Comparison of ENCODE assay signal across 33 mouse cellular contexts in genomic region chr17:48325638-48326037, GRCm38 (mm10). TPM values are rescaled to one million over a fixed set of nuclear protein-coding genes. Genes with fewer than 3 reads are reported as not detected.
DNase-seq lines count a peak whose midpoint lies in the region; ATAC-seq and TF ChIP-seq lines count a peak whose summit lies in the region.
"Had no signal": no experiment of that assay in that cellular context is flagged by ENCODE, and none has a peak within 500 bp of the region (broad histone marks: within the 10 kb centered on the region; RNA-seq: fewer than 3 reads in every experiment).

No protein-coding gene starts in this region.

- H3K36me3 ChIP-seq in liver, postnatal 0 days (replicated peaks; ENCODE audit: insufficient read depth, low read length): no peaks in the 10 kb centered on the region
- H3K36me3 ChIP-seq: embryonic facial prominence, embryonic 10.5 days; embryonic facial prominence, embryonic 15.5 days; heart, embryonic 10.5 days; heart, embryonic 15.5 days; hindbrain, embryonic 12.5 days; liver, embryonic 15.5 days; lung, embryonic 15.5 days; midbrain, embryonic 13.5 days; stomach, embryonic 15.5 days had no signal

- peaks cover 12% of the 10 kb centered on the region; the same call in 1 of the 2 replicates for H3K4me1 ChIP-seq in liver, postnatal 0 days (ENCODE audit: insufficient read depth)
- H3K4me1 ChIP-seq: embryonic facial prominence, embryonic 15.5 days; forebrain, embryonic 13.5 days; heart, embryonic 10.5 days; heart, embryonic 15.5 days; hindbrain, embryonic 12.5 days; lung, embryonic 15.5 days; midbrain, embryonic 13.5 days; stomach, embryonic 15.5 days had no signal

- WGBS in liver, postnatal 0 days (ENCODE audit: insufficient replicate concordance): 63% methylated on average over 11 of the region's 11 CpGs

- no peak overlapping the region for H3K4me2 ChIP-seq in liver, postnatal 0 days (ENCODE audit: low read depth, low read length)
- H3K4me2 ChIP-seq: embryonic facial prominence, embryonic 15.5 days; forebrain, embryonic 13.5 days; heart, embryonic 15.5 days; hindbrain, embryonic 12.5 days; liver, embryonic 15.5 days; lung, embryonic 15.5 days; midbrain, embryonic 13.5 days; stomach, embryonic 15.5 days had no signal

- no peak overlapping the region for H3K4me3 ChIP-seq in liver, postnatal 0 days (ENCODE audit: low read depth, low read length)
- H3K4me3 ChIP-seq: embryonic facial prominence, embryonic 10.5 days; embryonic facial prominence, embryonic 15.5 days; forebrain, embryonic 13.5 days; heart, embryonic 10.5 days; heart, embryonic 15.5 days; hindbrain, embryonic 12.5 days; liver, embryonic 15.5 days; lung, embryonic 15.5 days; midbrain, embryonic 13.5 days; stomach, embryonic 15.5 days had no signal

- no peak overlapping the region for H3K9ac ChIP-seq in liver, postnatal 0 days (replicated peaks)
- H3K9ac ChIP-seq: embryonic facial prominence, embryonic 15.5 days; forebrain, embryonic 13.5 days; heart, embryonic 15.5 days; hindbrain, embryonic 12.5 days; liver, embryonic 15.5 days; lung, embryonic 15.5 days; midbrain, embryonic 13.5 days; stomach, embryonic 15.5 days had no signal

- H3K27ac ChIP-seq in liver, postnatal 0 days (ENCODE audit: low read depth): no peak overlapping the region
- H3K27ac ChIP-seq: embryonic facial prominence, embryonic 10.5 days; forebrain, embryonic 13.5 days; heart, embryonic 10.5 days; heart, embryonic 15.5 days; hindbrain, embryonic 12.5 days; hindbrain, postnatal 0 days; kidney, postnatal 0 days; liver, embryonic 15.5 days; lung, embryonic 15.5 days; midbrain, embryonic 13.5 days; stomach, embryonic 15.5 days had no signal

- H3K27me3 ChIP-seq in liver, postnatal 0 days (ENCODE audit: insufficient read depth, low read length): no peaks in the 10 kb centered on the region
- H3K27me3 ChIP-seq: embryonic facial prominence, embryonic 15.5 days; forebrain, embryonic 13.5 days; heart, embryonic 15.5 days; hindbrain, embryonic 12.5 days; liver, embryonic 15.5 days; lung, embryonic 15.5 days; midbrain, embryonic 13.5 days; stomach, embryonic 15.5 days had no signal

- DNase-seq in liver, postnatal 0 days: no peak
- DNase-seq in liver: no peak
- peak; percentile 22 for DNase-seq in NIH3T3 (ENCODE audit: low read depth)
- DNase-seq in brain, adult 2 months (ENCODE audit: low read depth, low spot score): peak; percentile 13
- DNase-seq in cerebellum, adult 9-10 months: no peak
- DNase-seq in thymus, postnatal 4 days: no peak
- DNase-seq: adrenal gland, postnatal 10 days; cerebellum, adult 2 months; cerebellum, postnatal 25 days; gastrocnemius, postnatal 25 days; heart, adult 11 months; heart, postnatal 36 days; kidney, adult 8-10 months; kidney, postnatal 4 days; layer of hippocampus, postnatal 36 days; lung, postnatal 36 days; thymus, postnatal 25 days had no signal

- no peaks in the 10 kb centered on the region for H3K9me3 ChIP-seq in liver, postnatal 0 days (ENCODE audit: low read length)
- H3K9me3 ChIP-seq: embryonic facial prominence, embryonic 10.5 days; embryonic facial prominence, embryonic 15.5 days; forebrain, embryonic 13.5 days; G1E; heart, embryonic 10.5 days; heart, embryonic 15.5 days; hindbrain, embryonic 12.5 days; liver, embryonic 15.5 days; lung, embryonic 15.5 days; midbrain, embryonic 13.5 days; stomach, embryonic 15.5 days had no signal

- no peak for TF ChIP-seq CTCF in liver, postnatal 0 days (IDR thresholded peaks at IDR 0.05; ENCODE audit: low read depth)

- ATAC-seq in liver, postnatal 0 days: peak; percentile 10; the same call in 1 of the 2 replicates
- ATAC-seq in cerebellum, adult (ENCODE audit: insufficient number of reproducible peaks, low FRiP score, low TSS enrichment): no peak
- ATAC-seq: forebrain, embryonic 13.5 days; hindbrain, postnatal 0 days; intestine, embryonic 16.5 days; midbrain, embryonic 13.5 days had no signal

- no peak for TF ChIP-seq EP300 in liver, postnatal 0 days (IDR thresholded peaks at IDR 0.05; ENCODE audit: low read depth)

RNA-seq across cellular contexts. Expression of gene B430306N03Rik, which starts 9.7 kb away (rescaled TPM):
- 4.7 and 5.1 TPM in 2 replicates for polyA plus RNA-seq in liver, postnatal 0 days (2015; fragmentation: Nextera tagmentation; extraction: Ambion mirVana)
- polyA plus RNA-seq: embryonic facial prominence, embryonic 10.5 days; hindbrain, embryonic 12.5 days; hindbrain, postnatal 0 days; midbrain, embryonic 13.5 days; neural tube, embryonic 14.5 days had no signal

RNA-seq across cellular contexts. Expression of gene Trem2, which starts 20.6 kb away (rescaled TPM):
- polyA plus RNA-seq in liver, postnatal 0 days (2015; fragmentation: Nextera tagmentation; extraction: Ambion mirVana): 5.6 and 6.3 TPM in 2 replicates

RNA-seq across cellular contexts. Expression of gene Treml2, which starts 26.3 kb away (rescaled TPM):
- 2.0 and 2.7 TPM in 2 replicates for polyA plus RNA-seq in liver, postnatal 0 days (2015; fragmentation: Nextera tagmentation; extraction: Ambion mirVana)

RNA-seq across cellular contexts. Expression of gene Treml1, which starts 34.1 kb away (rescaled TPM):
- 17.3 and 18.8 TPM in 2 replicates for polyA plus RNA-seq in liver, postnatal 0 days (2015; fragmentation: Nextera tagmentation; extraction: Ambion mirVana)
- polyA plus RNA-seq: hindbrain, postnatal 0 days; neural tube, embryonic 14.5 days had no signal

Comparison
In these comparisons a context has a peak if more than half of its experiments do, and no peak if none do; other contexts are left out.
1. DNase-seq: peak in NIH3T3 (single experiment) and brain, adult 2 months (single experiment); none in liver, postnatal 0 days (single experiment), liver (single experiment), cerebellum, adult 9-10 months (single experiment) and thymus, postnatal 4 days (single experiment).